Mouse (Mus musculus) brown adipose tissue, adult 24 weeks (tissue): ENCODE measurements around the gene Dcst1. TPM values are rescaled to one million over a fixed set of nuclear protein-coding genes. Genes with fewer than 3 reads are reported as not detected.

ENCODE experiments used
- H3K27ac ChIP-seq: fragments of 200-500 bp; replicated peaks from 2 replicates; pipeline ENCODE4 v1.5.1; 2012; ENCODE audit warnings: low read depth, mild to moderate bottlenecking, low read length
- H3K4me1 ChIP-seq: fragments of 200-500 bp; 2 replicates; pipeline ENCODE4 v1.6.1; 2012; ENCODE audit warnings: low read length, mixed read lengths; ENCODE audit not compliant: control insufficient read depth, insufficient read depth, insufficient read length
- H3K4me3 ChIP-seq: fragments of 200-500 bp; 2 replicates; pipeline ENCODE4 v1.5.1; 2012; ENCODE audit warnings: low read depth, mild to moderate bottlenecking, low read length, moderate library complexity; ENCODE audit not compliant: insufficient read depth
- polyA plus RNA-seq: library from polyadenylated mRNA; stranded (reverse); fragments of >200 nt; gene quantifications from 2 replicates; pipeline ENCODE4 v1.2.4, GENCODE M21; 2012; ENCODE audit not compliant: missing spikeins, insufficient read depth, insufficient read length

The Dcst1 gene
- polyA plus RNA-seq: 0.75 TPM in 1 of 2 replicates, not detected in the other

GRCm38 (mm10) chr3:89365153-89365485 is at the start of gene Dcst1:
Dcst1 (minus strand) TSS chr3:89365253.
- no peak within 1 kb of the TSS for H3K4me3 ChIP-seq
- no peak within 1 kb of the TSS for H3K27ac ChIP-seq

GRCm38 (mm10) chr3:89411490-89412393 is 46.7 kb upstream of the Dcst1 start, which contains the start of gene Flad1:
Flad1 (minus strand) TSS chr3:89411870.
- H3K27ac ChIP-seq: peak within 1 kb of the TSS; percentile 93
- peaks cover 8% of the 10 kb centered on the region; the same call in 1 of the 2 replicates for H3K4me1 ChIP-seq
- H3K4me3 ChIP-seq: peak within 1 kb of the TSS; percentile 79

More at GRCm38 (mm10) chr3:89365153-89365485, at the start of gene Dcst1:
- H3K4me1 ChIP-seq: peaks cover 9% of the 10 kb centered on the region

- peak overlapping the region; percentile 93 for H3K27ac ChIP-seq
- H3K4me3 ChIP-seq: peak overlapping the region; percentile 79
- peaks cover 8% of the 10 kb centered on the region; the same call in 1 of the 2 replicates for H3K4me1 ChIP-seq
Observed at GRCm38 (mm10) chr3:89410864-89411263, 45.8 kb upstream of the Dcst1 start.

- Histone ChIP-seq H3K4me1 (peaks cover 8% of the 10 kb centered on the region; the same call in 1 of the 2 replicates), H3K4me3 (peak overlapping the region; percentile 79; the same call in 1 of the 2 replicates), H3K27ac (peak overlapping the region; percentile 97)
Observed at GRCm38 (mm10) chr3:89409701-89410100, 44.6 kb upstream of the Dcst1 start.

- peaks cover 8% of the 10 kb centered on the region; the same call in 1 of the 2 replicates for H3K4me1 ChIP-seq
- H3K4me3 ChIP-seq: no peak overlapping the region
- peak overlapping the region; percentile 97 for H3K27ac ChIP-seq
Observed at GRCm38 (mm10) chr3:89408448-89408847, 43.4 kb upstream of the Dcst1 start.

GRCm38 (mm10) chr3:89406887-89407286 is 41.8 kb upstream of the Dcst1 start:
- Histone ChIP-seq H3K4me1 (peaks cover 8% of the 10 kb centered on the region; the same call in 1 of the 2 replicates), H3K4me3 (no peak overlapping the region), H3K27ac (no peak overlapping the region)

- Histone ChIP-seq H3K4me1 (peaks cover 4% of the 10 kb centered on the region; the same call in 1 of the 2 replicates), H3K4me3 (no peak within 1 kb of the TSS), H3K27ac (no peak within 1 kb of the TSS)
Observed at GRCm38 (mm10) chr3:89402693-89403092, 37.6 kb upstream of the Dcst1 start, which contains the start of gene Lenep. Lenep (minus strand) TSS chr3:89402793.

GRCm38 (mm10) chr3:89401329-89401728 is 36.3 kb upstream of the Dcst1 start:
- no peak overlapping the region for H3K4me3 ChIP-seq
- no peak overlapping the region for H3K27ac ChIP-seq
- H3K4me1 ChIP-seq: no peaks in the 10 kb centered on the region

- H3K27ac ChIP-seq: peak overlapping the region; percentile 16; the same call in 1 of the 2 replicates
- no peaks in the 10 kb centered on the region for H3K4me1 ChIP-seq
- H3K4me3 ChIP-seq: peak overlapping the region; percentile 13; the same call in 1 of the 2 replicates
Observed at GRCm38 (mm10) chr3:89396654-89397005, 31.6 kb upstream of the Dcst1 start.

GRCm38 (mm10) chr3:89395806-89396653 is 31.0 kb upstream of the Dcst1 start:
- Histone ChIP-seq H3K27ac (no peak overlapping the region; the same call in 1 of the 2 replicates), H3K4me3 (peak overlapping the region; percentile 70), H3K4me1 (no peaks in the 10 kb centered on the region)

GRCm38 (mm10) chr3:89395419-89395805 is 30.4 kb upstream of the Dcst1 start:
- no peaks in the 10 kb centered on the region for H3K4me1 ChIP-seq
- H3K27ac ChIP-seq: peak overlapping the region; percentile 92
- H3K4me3 ChIP-seq: peak overlapping the region; percentile 70

- Histone ChIP-seq H3K4me1 (peaks cover 1% of the 10 kb centered on the region; the same call in 1 of the 2 replicates), H3K27ac (peak overlapping the region; percentile 92), H3K4me3 (peak overlapping the region; percentile 70)
Observed at GRCm38 (mm10) chr3:89394894-89395256, 29.8 kb upstream of the Dcst1 start.

GRCm38 (mm10) chr3:89394006-89394893 is 29.2 kb upstream of the Dcst1 start, which contains the start of gene Zbtb7b:
Zbtb7b (minus strand) TSS chr3:89394776.
- Histone ChIP-seq H3K4me3 (peak within 1 kb of the TSS; percentile 70), H3K4me1 (peaks cover 7% of the 10 kb centered on the region; the same call in 1 of the 2 replicates), H3K27ac (peak within 1 kb of the TSS; percentile 92)

GRCm38 (mm10) chr3:89393605-89394004 is 28.6 kb upstream of the Dcst1 start:
- Histone ChIP-seq H3K4me1 (peaks cover 9% of the 10 kb centered on the region; the same call in 1 of the 2 replicates), H3K27ac (peak overlapping the region; percentile 96), H3K4me3 (peak overlapping the region; percentile 82)
